Mouse (Mus musculus) stomach, postnatal 0 days (tissue): Measurements from ENCODE around the gene Srpx. TPM values are rescaled to one million over a fixed set of nuclear protein-coding genes. Genes with fewer than 3 reads are reported as not detected.

Source experiments
- ATAC-seq: fragments of 200-750 bp; cut with Nextera tagmentation; 2 replicates; pipeline ENCODE4 v1.8.0; 2017; ENCODE audit not compliant: low FRiP score, low TSS enrichment
- DNase-seq: peaks from one replicate; pipeline ENCODE4 v3.0.0-alpha.2; 2016; ENCODE audit warnings: low spot score
- H3K27ac ChIP-seq: fragments of 300-500 bp; sonication (generic); replicated peaks from 2 replicates; pipeline ENCODE4 v1.5.1; 2014; ENCODE audit warnings: mild to moderate bottlenecking, control low read depth
- H3K27me3 ChIP-seq: fragments of 300-500 bp; sonication (generic); 2 replicates; pipeline ENCODE4 v1.6.1; 2014; ENCODE audit warnings: low read length; ENCODE audit not compliant: control insufficient read depth, insufficient read depth
- H3K36me3 ChIP-seq: fragments of 300-500 bp; sonication (generic); 2 replicates; pipeline ENCODE4 v1.6.1; 2014; ENCODE audit warnings: low read length, mixed read lengths; ENCODE audit not compliant: control insufficient read depth, insufficient read depth
- H3K4me1 ChIP-seq: fragments of 300-500 bp; sonication (generic); replicated peaks from 2 replicates; pipeline ENCODE4 v1.6.1; 2014; ENCODE audit warnings: antibody characterized with exemption; ENCODE audit not compliant: control insufficient read depth, insufficient read depth
- H3K4me2 ChIP-seq: fragments of 300-500 bp; sonication (generic); replicated peaks from 2 replicates; pipeline ENCODE4 v1.6.1; 2014; ENCODE audit warnings: low read depth, mild to moderate bottlenecking, control low read depth, moderate library complexity
- H3K4me3 ChIP-seq: fragments of 300-500 bp; sonication (generic); 2 replicates; pipeline ENCODE4 v1.5.1; 2014; ENCODE audit warnings: low read depth, low read length, control low read depth
- H3K9ac ChIP-seq: fragments of 300-500 bp; sonication (generic); 2 replicates; pipeline ENCODE4 v1.6.1; 2014; ENCODE audit warnings: mild to moderate bottlenecking, low read length, control low read depth, mixed read lengths
- H3K9me3 ChIP-seq: fragments of 300-500 bp; sonication (generic); 2 replicates; pipeline ENCODE4 v1.6.1; 2016; ENCODE audit warnings: low read length; ENCODE audit not compliant: control insufficient read depth
- CTCF ChIP-seq: IDR thresholded peaks from 2 replicates; pipeline ENCODE4 v1.5.1; 2016; ENCODE audit warnings: antibody characterized with exemption, low read depth, mild to moderate bottlenecking, moderate library complexity
- EP300 ChIP-seq: optimal IDR thresholded peaks from 2 replicates; pipeline ENCODE3; 2016; ENCODE audit warnings: antibody characterized with exemption
- WGBS: fragments of 180-500 bp; shearing (Covaris S2); extraction: QIAGEN DNeasy Blood & Tissue Kit; methylation state at CpG from one replicate; pipeline ENCODE4 v1.1.7; 2014; 5-methylcytosine and 5-hydroxymethylcytosine counted together
- polyA plus RNA-seq: library from polyadenylated mRNA; unstranded; fragments of >200 nt; fragmentation: Nextera tagmentation; extraction: Ambion mirVana; gene quantifications from 2 replicates; pipeline ENCODE4 v1.2.1, GENCODE M21; 2015

Gene Srpx
- polyA plus RNA-seq, 1 experiment from 2014 or later = 24.9 TPM

DNA sequence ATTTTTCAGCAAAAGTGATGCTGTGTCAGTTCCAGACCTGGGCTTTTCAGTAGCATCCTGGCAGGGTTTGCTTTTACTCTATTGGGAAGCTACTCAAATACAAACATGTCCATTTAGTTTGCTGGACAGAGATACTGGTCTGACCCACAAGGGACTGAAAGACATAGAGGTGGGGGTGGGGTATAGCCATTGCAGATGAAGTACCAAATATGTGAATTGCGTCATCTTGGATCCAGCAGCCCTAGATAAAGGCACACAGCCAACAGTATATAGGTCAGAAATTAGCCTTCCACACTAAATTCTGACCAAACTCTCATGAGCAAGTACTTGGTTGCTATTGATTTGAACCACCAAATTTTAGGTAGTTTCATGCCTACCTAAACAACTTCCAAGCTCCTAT is 14.8 kb downstream of the Srpx start:
- ATAC-seq (no peak), DNase-seq (no peak)
- Histone ChIP-seq H3K9me3 (no peaks in the 10 kb centered on the region), H3K9ac (no peak overlapping the region), H3K36me3 (no peaks in the 10 kb centered on the region), H3K27me3 (no peaks in the 10 kb centered on the region), H3K27ac (no peak overlapping the region), H3K4me3 (no peak overlapping the region), H3K4me1 (no peaks in the 10 kb centered on the region), H3K4me2 (no peak overlapping the region)
- WGBS = 81% methylated on average over 1 of the region's 1 CpGs
- TF ChIP-seq CTCF = no peak
- no peak for TF ChIP-seq EP300

- no peak overlapping the region for H3K4me2 ChIP-seq
- TF ChIP-seq CTCF (no peak), EP300 (no peak)
- H3K27ac ChIP-seq = no peak overlapping the region
- no peaks in the 10 kb centered on the region for H3K9me3 ChIP-seq
- DNase-seq (no peak), ATAC-seq (no peak)
- no peak overlapping the region for H3K9ac ChIP-seq
- no peaks in the 10 kb centered on the region for H3K36me3 ChIP-seq
- 49% methylated on average over 3 of the region's 3 CpGs for WGBS
- no peaks in the 10 kb centered on the region for H3K4me1 ChIP-seq
- no peaks in the 10 kb centered on the region for H3K27me3 ChIP-seq
- H3K4me3 ChIP-seq = no peak overlapping the region
Measured at GRCm38 (mm10) chrX:10095797-10096196, 21.7 kb downstream of the Srpx start.

GRCm38 (mm10) chrX:10080385-10080784 is 37.1 kb downstream of the Srpx start:
- Histone ChIP-seq H3K36me3 (no peaks in the 10 kb centered on the region), H3K27me3 (no peaks in the 10 kb centered on the region), H3K4me3 (no peak overlapping the region), H3K4me2 (no peak overlapping the region), H3K9me3 (no peaks in the 10 kb centered on the region), H3K27ac (no peak overlapping the region), H3K9ac (no peak overlapping the region), H3K4me1 (no peaks in the 10 kb centered on the region)
- ATAC-seq = no peak
- DNase-seq = no peak
- WGBS = 80% methylated on average over 3 of the region's 3 CpGs
- TF ChIP-seq CTCF = no peak
- no peak for TF ChIP-seq EP300

DNA sequence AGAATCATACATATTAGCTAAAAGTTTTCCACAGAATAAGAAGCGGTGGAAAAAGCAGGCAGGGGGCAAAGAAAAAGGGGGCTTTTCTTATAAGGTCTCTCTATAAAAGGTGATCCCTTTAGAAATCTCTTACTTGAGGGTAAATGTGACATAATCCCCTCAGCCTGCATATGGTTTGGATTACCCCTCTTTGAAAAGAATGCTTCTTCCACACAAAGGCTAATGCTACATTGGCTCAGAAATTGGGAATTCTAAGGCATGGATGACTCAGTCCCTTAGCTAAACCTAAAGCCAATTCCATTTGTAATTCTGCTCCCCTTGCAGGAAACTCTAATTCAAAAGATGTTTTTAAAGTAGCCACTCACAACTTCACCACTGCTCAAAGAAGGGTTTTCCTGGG is 37.5 kb downstream of the Srpx start:
- no peak overlapping the region for H3K9ac ChIP-seq
- ATAC-seq (no peak), DNase-seq (no peak)
- no peak overlapping the region for H3K4me3 ChIP-seq
- no peaks in the 10 kb centered on the region for H3K4me1 ChIP-seq
- TF ChIP-seq CTCF = no peak
- no peak for TF ChIP-seq EP300
- H3K27ac ChIP-seq = no peak overlapping the region
- 65% methylated on average over 1 of the region's 1 CpGs for WGBS
- no peaks in the 10 kb centered on the region for H3K36me3 ChIP-seq
- no peak overlapping the region for H3K4me2 ChIP-seq
- H3K9me3 ChIP-seq = no peaks in the 10 kb centered on the region
- H3K27me3 ChIP-seq = no peaks in the 10 kb centered on the region

- no peak overlapping the region for H3K4me2 ChIP-seq
- DNase-seq (no peak), ATAC-seq (no peak)
- H3K4me3 ChIP-seq = no peak overlapping the region
- no peaks in the 10 kb centered on the region for H3K27me3 ChIP-seq
- H3K36me3 ChIP-seq = no peaks in the 10 kb centered on the region
- WGBS = 50% methylated on average over 3 of the region's 3 CpGs
- H3K9me3 ChIP-seq = no peaks in the 10 kb centered on the region
- H3K4me1 ChIP-seq = no peaks in the 10 kb centered on the region
- TF ChIP-seq EP300 (no peak), CTCF (no peak)
- H3K9ac ChIP-seq = no peak overlapping the region
- no peak overlapping the region for H3K27ac ChIP-seq
Measured at GRCm38 (mm10) chrX:10073966-10074365, 43.5 kb downstream of the Srpx start.

GRCm38 (mm10) chrX:10071529-10071928 is 46.0 kb downstream of the Srpx start:
- H3K4me2 ChIP-seq = no peak overlapping the region
- TF ChIP-seq CTCF (no peak), EP300 (no peak)
- H3K4me1 ChIP-seq = no peaks in the 10 kb centered on the region
- H3K36me3 ChIP-seq = no peaks in the 10 kb centered on the region
- no peak overlapping the region for H3K27ac ChIP-seq
- DNase-seq = no peak
- H3K9ac ChIP-seq = no peak overlapping the region
- no peak for ATAC-seq
- no peaks in the 10 kb centered on the region for H3K27me3 ChIP-seq
- WGBS = 76% methylated on average over 2 of the region's 2 CpGs
- no peaks in the 10 kb centered on the region for H3K9me3 ChIP-seq
- no peak overlapping the region for H3K4me3 ChIP-seq
